Mouse (Mus musculus) naive thymus-derived CD4-positive, alpha-beta T cell, adult 2 months (primary cell): ENCODE results near the gene Psmd12.
A peak's percentile ranks its signal among the peaks of the same experiment; 100 is the strongest.
"Not testable (repeated sequence)": the region's sequence is repeated elsewhere in the genome, so short reads cannot be mapped to it uniquely, and the experiment has no call there.

Experiments
- DNase-seq: peaks from one replicate; pipeline ENCODE4 v3.0.0-alpha.2; 2011; ENCODE audit warnings: low read depth

Psmd12 gene

GRCm38 (mm10) chr11:107462478-107462877 is 16.8 kb upstream of the Psmd12 start:
- peak; percentile 65 for DNase-seq

DNA sequence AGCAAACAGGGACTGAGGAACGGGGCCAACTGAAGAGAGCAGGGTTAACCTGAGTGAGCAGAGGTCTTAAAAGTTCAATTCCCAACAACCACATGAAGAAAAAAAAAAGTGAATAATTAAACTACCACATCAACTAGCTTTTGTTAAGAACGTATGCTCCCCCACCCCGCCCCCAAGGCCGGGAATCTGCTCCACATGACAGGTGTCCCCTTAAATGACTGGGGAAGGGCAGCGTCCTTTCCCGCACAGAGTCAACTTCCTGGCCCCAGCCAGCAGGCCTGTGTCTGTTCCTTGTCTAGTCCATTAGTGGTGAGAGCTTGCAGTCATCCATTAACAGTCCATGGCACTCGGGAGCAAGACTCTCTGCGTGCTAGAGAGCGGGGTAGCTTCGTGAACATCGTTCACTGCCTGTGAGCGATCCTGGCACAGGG is 16.0 kb upstream of the Psmd12 start:
- DNase-seq: no peak

DNA sequence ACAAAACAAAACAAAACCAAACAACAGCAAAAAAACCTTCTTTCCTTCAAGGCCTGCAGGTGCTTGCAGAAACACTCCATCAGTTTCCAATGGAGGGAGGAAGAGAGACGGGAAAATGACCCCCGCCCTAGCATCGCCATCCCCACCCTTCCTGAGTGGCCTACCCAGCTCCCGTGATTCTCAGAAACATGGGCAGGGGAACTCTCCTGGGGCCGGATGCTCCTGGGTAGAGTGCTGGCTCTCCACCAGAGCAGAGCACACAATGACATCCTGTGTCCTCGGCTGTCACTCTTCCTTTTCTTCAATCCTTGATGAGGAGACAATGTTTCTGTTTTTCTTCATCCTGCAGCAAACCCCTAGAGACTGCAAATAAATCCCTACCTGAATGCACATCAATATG is 15.1 kb upstream of the Psmd12 start:
- peak; percentile 65 for DNase-seq

- DNase-seq: peak; percentile 55
Measured at GRCm38 (mm10) chr11:107465041-107465440, 14.2 kb upstream of the Psmd12 start.

DNA sequence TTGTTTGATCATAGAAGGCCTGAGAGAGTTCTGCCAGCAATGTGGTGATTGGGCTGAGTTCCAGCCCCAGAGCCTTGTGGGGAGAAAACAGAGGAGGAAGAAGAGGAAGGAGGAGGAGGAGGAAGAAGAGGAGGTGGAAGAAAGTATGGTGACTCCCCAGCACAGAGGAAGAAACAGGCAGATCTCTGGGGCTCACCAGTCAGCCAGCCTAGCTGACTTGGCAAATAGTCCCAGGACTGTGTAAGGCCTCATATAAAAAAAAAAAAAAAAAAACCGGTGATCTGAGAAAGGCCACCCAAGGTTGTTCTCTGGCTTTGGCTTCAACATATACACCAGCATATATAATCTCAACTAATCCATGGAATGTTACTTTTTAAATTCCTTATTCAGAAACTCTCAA is 13.3 kb upstream of the Psmd12 start:
- DNase-seq: no peak

DNA sequence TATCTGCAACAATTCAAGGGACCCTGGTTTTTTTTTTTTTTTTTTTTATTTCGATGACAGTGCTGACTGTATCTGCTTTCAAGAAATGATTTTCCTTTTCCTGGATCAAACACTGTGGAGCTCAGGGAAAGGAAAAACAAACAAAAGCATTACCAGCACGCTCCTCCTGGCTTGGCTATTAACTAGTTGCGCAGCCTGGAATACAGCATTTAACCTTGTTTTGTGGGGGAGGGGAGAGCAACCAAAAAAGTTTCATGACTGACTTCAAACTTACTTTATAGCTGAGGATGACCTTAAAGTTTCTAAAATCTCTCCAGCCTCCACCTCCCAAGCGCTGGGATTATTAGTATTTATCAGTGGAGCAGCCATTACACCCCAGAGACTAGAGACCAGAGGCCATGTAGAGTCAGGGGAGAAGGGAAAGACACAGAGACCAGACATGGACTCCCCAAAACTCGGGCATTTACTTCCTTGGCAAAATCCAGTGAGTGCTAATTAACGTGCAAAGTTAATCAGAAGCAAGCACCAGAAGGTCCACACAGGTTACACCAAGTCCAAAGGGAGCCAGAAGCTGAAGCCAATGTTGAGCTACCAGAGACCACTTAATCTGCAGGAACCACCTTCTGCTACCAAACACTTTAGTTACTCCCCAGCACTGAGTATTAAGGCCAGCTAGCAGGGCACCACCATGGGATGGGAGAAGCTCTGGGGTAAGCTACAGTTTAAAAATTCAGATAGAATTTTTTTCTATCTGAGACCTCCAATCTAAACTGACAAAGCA is 12.5 kb upstream of the Psmd12 start:
- DNase-seq: no peak

GRCm38 (mm10) chr11:107468252-107469030 is 10.8 kb upstream of the Psmd12 start:
- DNase-seq: peak; percentile 56

DNA sequence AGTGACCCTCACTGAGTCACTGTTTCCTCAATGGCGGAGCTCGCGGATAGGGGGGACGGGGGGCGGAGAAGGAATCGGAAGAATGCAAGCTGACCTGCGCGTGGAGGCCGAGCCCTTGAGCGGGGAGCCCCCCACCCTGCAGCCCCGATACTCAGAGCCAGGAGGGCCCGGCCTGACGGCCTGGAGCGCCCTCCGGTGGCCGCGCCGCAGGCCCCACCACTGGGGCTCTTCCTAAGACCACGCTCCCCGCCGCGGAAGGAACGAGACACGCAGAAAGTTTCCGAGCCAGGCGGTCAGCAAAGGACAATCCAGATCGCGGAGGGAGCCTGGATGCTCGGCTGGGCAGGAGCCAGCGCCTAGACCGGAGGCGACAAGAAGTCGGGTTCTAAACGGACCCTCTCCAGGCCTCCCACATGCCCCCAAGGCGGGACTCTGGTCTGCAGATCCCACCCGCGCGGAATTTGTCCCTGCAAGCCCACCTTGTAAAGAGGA is 10.2 kb upstream of the Psmd12 start:
- DNase-seq: peak; percentile 82

GRCm38 (mm10) chr11:107469523-107470371 is 9.5 kb upstream of the Psmd12 start:
- DNase-seq: peak; percentile 74

- peak; percentile 93 for DNase-seq
Measured at GRCm38 (mm10) chr11:107470521-107471041, 8.7 kb upstream of the Psmd12 start, which contains the start of gene Pitpnc1. Pitpnc1 (minus strand) TSS chr11:107470699.

- DNase-seq: no peak
Measured at GRCm38 (mm10) chr11:107471071-107471720, 8.1 kb upstream of the Psmd12 start.

DNA sequence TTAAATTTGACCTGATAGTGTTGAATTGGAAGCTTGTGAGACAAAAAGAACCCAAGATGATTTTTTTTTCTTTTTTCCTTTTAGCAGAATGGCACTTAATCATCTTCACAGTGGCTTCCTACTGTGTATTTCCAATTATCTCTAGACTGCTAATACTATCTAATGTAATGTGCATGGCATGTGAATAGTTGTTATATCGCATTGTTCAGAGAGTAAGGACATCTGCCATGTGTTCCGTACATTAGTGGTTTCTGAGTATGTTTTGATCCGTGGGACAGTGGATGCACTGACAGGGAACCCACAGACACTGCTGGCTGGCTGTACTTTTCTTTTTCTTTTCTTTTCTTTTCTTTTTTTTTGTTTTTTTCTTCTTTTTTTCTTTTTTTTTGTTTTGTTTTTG is 7.0 kb upstream of the Psmd12 start:
- no peak for DNase-seq

DNA sequence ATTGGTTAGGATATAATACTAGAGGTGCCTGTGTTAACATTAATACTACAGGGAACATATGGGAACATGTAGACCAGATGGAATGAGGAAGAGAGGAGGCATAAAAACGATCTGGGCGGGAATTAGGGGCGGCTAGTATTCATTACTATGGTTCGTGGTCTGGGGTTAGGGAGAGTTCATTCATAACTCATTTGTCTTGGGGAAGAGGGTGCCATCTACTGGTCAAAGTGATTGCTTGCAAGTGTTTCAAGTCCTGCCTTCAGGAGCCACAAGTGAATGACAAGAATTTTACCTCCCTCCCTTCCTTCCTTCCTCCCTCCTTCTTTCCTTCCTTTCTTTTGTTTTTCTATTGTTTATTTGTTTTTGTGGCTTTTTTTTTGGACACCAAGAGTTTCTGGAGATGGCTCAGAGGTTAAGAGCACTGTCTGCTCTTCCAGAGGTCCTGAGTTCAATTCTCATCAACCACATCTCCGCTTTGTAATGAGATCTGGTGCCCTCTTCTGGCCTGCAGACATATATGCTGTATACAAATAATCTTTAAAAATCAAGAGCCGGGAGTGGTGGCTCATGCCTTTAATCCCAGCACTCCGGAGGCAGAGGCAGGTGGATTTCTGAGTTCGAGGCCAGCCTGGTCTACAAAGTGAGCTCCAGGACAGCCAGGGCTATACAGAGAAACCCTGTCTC is 6.0 kb upstream of the Psmd12 start:
- peak; percentile 91 for DNase-seq

DNA sequence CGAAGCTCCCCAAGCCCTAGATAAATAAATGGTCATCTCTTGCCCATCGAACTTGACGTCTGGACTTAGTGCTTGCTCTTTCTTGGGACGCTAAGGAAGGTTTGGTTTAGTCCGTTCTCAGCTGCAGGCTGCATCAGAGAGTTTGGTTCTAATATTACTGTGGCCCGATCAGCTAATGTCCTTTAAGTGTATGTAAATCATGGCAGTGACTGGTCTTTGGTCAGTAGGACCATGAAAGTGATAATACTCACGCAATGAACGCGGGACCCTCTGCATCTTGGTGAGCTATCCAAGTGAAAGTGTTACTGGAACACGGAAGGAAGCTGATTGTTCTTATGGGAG is 549 bp downstream of the Psmd12 start:
- DNase-seq: no peak

DNA sequence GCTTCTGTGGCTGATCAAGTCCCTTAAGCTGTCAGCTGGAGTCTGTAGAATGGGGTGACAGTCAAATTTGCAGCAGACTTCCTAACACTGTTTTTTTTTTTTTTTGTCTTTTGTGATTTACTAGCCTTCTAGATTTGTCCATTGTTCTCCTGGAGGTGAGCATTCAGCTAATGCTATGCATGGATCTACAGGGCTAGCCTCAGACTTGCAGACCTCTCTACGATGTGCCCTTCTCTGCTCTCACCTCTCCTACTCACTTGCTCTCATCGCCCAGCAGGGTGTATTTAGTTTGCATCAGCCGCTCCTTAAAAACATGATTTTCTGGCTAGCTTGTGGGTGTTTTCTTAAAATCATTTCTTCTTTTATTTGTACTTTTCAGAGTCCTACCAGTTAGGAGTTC is 5.1 kb downstream of the Psmd12 start:
- no peak for DNase-seq

- no peak for DNase-seq
Measured at GRCm38 (mm10) chr11:107502801-107503200, 23.5 kb downstream of the Psmd12 start.

GRCm38 (mm10) chr11:107504364-107504763 is 25.1 kb downstream of the Psmd12 start:
- not testable (repeated sequence) for DNase-seq

DNA sequence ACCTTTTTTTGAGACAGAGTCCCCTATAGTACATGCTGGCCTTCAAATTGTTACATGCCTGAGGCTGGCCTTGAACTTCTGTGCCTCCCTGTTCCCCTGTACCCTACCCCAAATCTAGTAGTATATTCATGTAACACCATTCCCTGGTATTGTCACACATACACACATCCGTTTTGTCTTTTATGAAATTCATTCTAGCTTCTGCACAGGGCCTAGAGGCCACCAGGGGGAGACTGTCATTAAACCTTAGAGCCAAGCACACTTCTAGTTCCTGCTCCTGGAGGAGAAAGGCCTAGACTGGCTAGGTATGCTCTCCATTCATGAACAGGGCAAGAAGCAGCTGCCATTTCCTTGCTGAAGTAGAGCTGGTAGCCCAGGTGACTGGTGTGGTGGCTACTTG is 27.0 kb downstream of the Psmd12 start:
- peak; percentile 49 for DNase-seq

DNA sequence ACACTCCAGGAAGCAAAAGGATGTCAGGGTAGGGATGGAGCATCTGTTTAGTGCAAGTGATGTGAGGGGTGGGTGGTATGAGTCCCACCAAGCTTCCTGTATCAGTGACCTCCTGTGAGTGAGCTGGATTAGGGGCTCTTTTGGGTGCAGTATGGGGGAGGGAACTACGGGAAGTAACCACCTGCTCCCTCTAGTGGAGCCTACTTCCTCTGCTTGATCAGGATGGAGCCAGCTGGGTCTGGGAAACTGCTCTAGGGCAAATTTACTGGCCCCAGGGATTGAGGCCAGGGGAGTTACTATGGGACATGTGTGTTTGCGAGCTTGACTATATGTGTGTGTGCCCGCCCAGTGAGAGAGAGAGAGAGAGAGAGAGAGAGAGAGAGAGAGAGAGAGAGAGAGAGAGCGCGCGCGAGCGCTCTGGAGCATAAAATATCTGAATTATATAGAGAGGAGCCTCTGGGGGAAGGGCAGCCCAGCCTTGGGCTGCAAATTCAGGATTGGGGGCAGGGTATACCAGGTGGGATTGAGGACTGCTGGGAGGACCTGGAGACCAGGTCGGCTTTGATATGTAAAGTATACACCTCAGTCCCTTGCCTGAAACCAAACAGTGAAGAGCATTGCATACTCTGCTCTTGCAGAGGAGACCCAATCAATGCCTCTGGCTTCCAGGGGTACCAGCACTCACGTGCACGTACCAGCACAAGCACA is 30.5 kb downstream of the Psmd12 start:
- DNase-seq: peak; percentile 30
